Mouse (Mus musculus) myocyte (in vitro differentiated cells): ENCODE results near the gene 1700020N15Rik. TPM values are rescaled to one million over a fixed set of nuclear protein-coding genes. Genes with fewer than 3 reads are reported as not detected.
"Not testable (repeated sequence)": the region's sequence is repeated elsewhere in the genome, so short reads cannot be mapped to it uniquely, and the experiment has no call there.

ENCODE experiments used
- H3K27me3 ChIP-seq: one replicate; pipeline ENCODE4 v1.6.1; 2011; ENCODE audit not compliant: control insufficient read depth, insufficient read depth, insufficient read length
- H3K36me3 ChIP-seq: one replicate; pipeline ENCODE4 v1.6.1; 2011; ENCODE audit not compliant: control insufficient read depth, insufficient read depth
- H3K4me2 ChIP-seq: one replicate; pipeline ENCODE4 v1.6.1; 2011; ENCODE audit warnings: low read depth, control low read depth
- H3K4me3 ChIP-seq: one replicate; pipeline ENCODE4 v1.5.1; 2011; ENCODE audit warnings: mild to moderate bottlenecking, control low read depth, moderate library complexity
- H3K79me2 ChIP-seq: one replicate; pipeline ENCODE4 v1.6.1; 2011; ENCODE audit not compliant: control insufficient read depth, insufficient read depth
- H3ac ChIP-seq: one replicate; pipeline ENCODE4 v1.6.1; 2011; ENCODE audit not compliant: control insufficient read depth, insufficient read length
- CEBPB ChIP-seq: IDR thresholded peaks from 2 replicates; pipeline ENCODE4 v1.6.1; 2011; ENCODE audit warnings: mild to moderate bottlenecking, moderate library complexity; ENCODE audit not compliant: poor library complexity, insufficient read depth, severe bottlenecking
- MAX ChIP-seq: IDR thresholded peaks from one replicate; pipeline ENCODE4 v1.6.1; 2011; ENCODE audit warnings: low read depth, mild to moderate bottlenecking, control low read depth
- MYOG ChIP-seq, 3 experiments: IDR thresholded peaks; one replicate each; pipeline ENCODE4 v1.6.1; 2011; ENCODE audit warnings: control low read depth in 2 of 3, low read depth in 2 of 3, mild to moderate bottlenecking in 2 of 3; ENCODE audit not compliant: insufficient read length in 2 of 3, control insufficient read depth in 1 of 3, insufficient read depth in 1 of 3
- POLR2A ChIP-seq: IDR thresholded peaks from one replicate; pipeline ENCODE4 v1.6.1; 2011; ENCODE audit warnings: low read depth, mild to moderate bottlenecking, control low read depth, moderate library complexity; ENCODE audit not compliant: insufficient read length
- POLR2AphosphoS2 ChIP-seq: IDR thresholded peaks from one replicate; pipeline ENCODE4 v1.6.1; 2011; ENCODE audit warnings: low read depth, control low read depth; ENCODE audit not compliant: insufficient read length
- TCF12 ChIP-seq: IDR thresholded peaks from one replicate; pipeline ENCODE4 v1.6.1; 2011; ENCODE audit warnings: mild to moderate bottlenecking, control low read depth; ENCODE audit not compliant: poor library complexity, insufficient read depth, severe bottlenecking
- USF1 ChIP-seq: IDR thresholded peaks from one replicate; pipeline ENCODE4 v1.6.1; 2011; ENCODE audit warnings: low read depth, mild to moderate bottlenecking, control low read depth, moderate library complexity
- polyA plus RNA-seq: library from polyadenylated mRNA; unstranded; fragments of >200 nt; fragmentation: generic; extraction: Trizol; gene quantifications from one replicate; pipeline ENCODE4 v1.2.1, GENCODE M21; 2012; ENCODE audit warnings: missing spikeins

The 1700020N15Rik gene
- polyA plus RNA-seq: not detected

DNA sequence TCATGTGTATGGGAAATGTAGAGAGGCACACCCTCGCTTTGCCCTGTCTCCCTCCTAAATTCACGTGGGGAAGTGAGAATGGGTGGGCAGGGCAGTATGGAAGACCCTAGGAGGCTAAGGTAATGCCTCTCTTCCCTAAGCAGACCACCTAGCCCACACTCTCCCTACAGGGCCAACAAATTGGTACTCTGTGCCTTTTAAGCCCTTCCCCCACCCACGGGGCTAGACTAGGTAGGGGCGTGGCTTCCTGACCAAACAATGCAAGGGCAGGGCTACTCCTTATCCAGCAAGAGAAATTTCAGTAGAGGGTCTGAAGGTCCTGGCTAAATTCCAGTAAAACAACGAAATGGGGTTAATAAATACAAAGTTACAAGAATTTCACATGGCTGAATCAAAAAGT lies at the start of gene 1700020N15Rik:
1700020N15Rik (plus strand) TSS at position 301 of the 400 bp plus-strand sequence.
- not testable (repeated sequence) for H3K36me3 ChIP-seq, H3K4me3 ChIP-seq, H3K79me2 ChIP-seq, H3K4me2 ChIP-seq, H3ac ChIP-seq, H3K27me3 ChIP-seq

DNA sequence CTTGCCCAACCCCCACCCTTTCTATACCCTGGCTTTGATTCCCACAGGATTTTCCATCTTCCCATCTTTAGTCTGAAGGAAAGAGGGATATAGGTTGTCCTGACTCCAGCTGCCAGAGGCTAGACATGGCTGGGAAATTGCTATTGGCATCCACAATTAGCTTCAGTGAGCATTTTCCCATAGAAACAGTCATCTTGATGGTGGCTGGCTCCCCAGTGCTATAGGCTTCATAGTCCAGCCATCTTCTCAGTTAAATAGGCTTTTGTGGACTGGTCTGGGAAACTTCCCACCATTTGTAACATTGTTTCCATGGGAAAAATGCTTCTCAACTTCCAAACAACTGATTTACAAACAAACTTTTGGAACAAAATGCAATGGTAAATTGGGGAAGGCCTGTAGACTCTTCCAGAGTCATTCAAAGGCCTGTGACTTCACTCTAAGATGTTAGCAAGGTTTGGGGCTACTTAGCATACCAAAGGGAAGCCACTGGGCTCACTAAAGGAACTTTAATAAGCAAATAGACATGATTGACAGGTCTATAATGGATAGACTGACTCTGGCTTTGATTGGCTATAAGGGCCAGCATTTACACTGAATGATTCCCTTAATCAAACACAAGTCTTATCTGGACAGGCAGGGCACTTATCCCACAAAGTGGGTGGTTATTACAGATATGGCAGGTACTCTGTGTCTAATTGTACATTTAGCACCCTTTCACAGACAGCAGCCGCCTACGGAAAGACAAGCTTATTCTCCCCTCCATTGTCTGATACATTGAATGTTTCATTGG lies 31.9 kb downstream of the 1700020N15Rik start:
- Histone ChIP-seq H3K4me3 (no peak overlapping the region), H3ac (no peak overlapping the region)

More for the DNA sequence above, 31.9 kb downstream of the 1700020N15Rik start:
- Histone ChIP-seq H3K4me2 (no peak overlapping the region), H3K27me3 (no peaks in the 10 kb centered on the region), H3K36me3 (no peaks in the 10 kb centered on the region), H3K79me2 (no peaks in the 10 kb centered on the region)
- TF ChIP-seq POLR2AphosphoS2 (no peak), USF1 (no peak), POLR2A (no peak), MAX (no peak), CEBPB (no peak), MYOG (IDR thresholded peaks at IDR 0.05; ENCODE audit: control insufficient read depth in 1 of 3, insufficient read depth in 1 of 3, insufficient read length in 2 of 3, low read depth in 2 of 3) (no peak), TCF12 (no peak)
